Mouse (Mus musculus) testis, postnatal 14 days (tissue): Measurements from ENCODE around the gene Anapc11.
"Not testable (repeated sequence)": the region's sequence is repeated elsewhere in the genome, so short reads cannot be mapped to it uniquely, and the experiment has no call there.

ENCODE experiments used
- DNase-seq: peaks from one replicate; pipeline ENCODE4 v3.0.0; 2021; ENCODE audit warnings: low spot score

Gene Anapc11

GRCm38 (mm10) chr11:120598283-120598989 lies at the start of gene Anapc11, which contains the start of gene Alyref:
Gene Anapc11, plus strand, starts transcription at chr11:120598421.
Gene Alyref, minus strand, starts transcription at chr11:120598365.
- peak; percentile 93 for DNase-seq

GRCm38 (mm10) chr11:120548786-120549167 lies 49.4 kb upstream of the Anapc11 start:
- DNase-seq = no peak

GRCm38 (mm10) chr11:120549168-120549945 lies 48.9 kb upstream of the Anapc11 start, which contains the start of gene Mcrip1:
Gene Mcrip1, minus strand, starts transcription at chr11:120549727.
- DNase-seq = peak; percentile 91

- DNase-seq = no peak
These were observed 48.0 kb upstream of the Anapc11 start for GRCm38 (mm10) chr11:120549986-120550809.

- no peak for DNase-seq
These were observed 47.3 kb upstream of the Anapc11 start, which contains the start of gene Ppp1r27 for GRCm38 (mm10) chr11:120550810-120551440. Gene Ppp1r27, minus strand, starts transcription at chr11:120551132.

- no peak for DNase-seq
These were observed 45.5 kb upstream of the Anapc11 start for GRCm38 (mm10) chr11:120552736-120553135.

- DNase-seq = no peak
These were observed 43.4 kb upstream of the Anapc11 start for GRCm38 (mm10) chr11:120554834-120555233.

- DNase-seq = no peak
These were observed 43.0 kb upstream of the Anapc11 start for GRCm38 (mm10) chr11:120555260-120555659.

GRCm38 (mm10) chr11:120558843-120559242 lies 39.4 kb upstream of the Anapc11 start:
- DNase-seq = not testable (repeated sequence)

GRCm38 (mm10) chr11:120560952-120561728 lies 37.1 kb upstream of the Anapc11 start:
- no peak for DNase-seq

- DNase-seq = no peak
These were observed 35.3 kb upstream of the Anapc11 start for GRCm38 (mm10) chr11:120562949-120563348.

GRCm38 (mm10) chr11:120565114-120565513 lies 33.1 kb upstream of the Anapc11 start:
- no peak for DNase-seq

- DNase-seq = no peak
These were observed 29.9 kb upstream of the Anapc11 start for GRCm38 (mm10) chr11:120568324-120568723.

GRCm38 (mm10) chr11:120571122-120571521 lies 27.1 kb upstream of the Anapc11 start:
- no peak for DNase-seq

- no peak for DNase-seq
These were observed 26.3 kb upstream of the Anapc11 start for GRCm38 (mm10) chr11:120571754-120572416.

- no peak for DNase-seq
These were observed 25.8 kb upstream of the Anapc11 start for GRCm38 (mm10) chr11:120572417-120572751.

- peak; percentile 100 for DNase-seq
These were observed 25.3 kb upstream of the Anapc11 start, which contains the start of gene P4hb for GRCm38 (mm10) chr11:120572752-120573584. Gene P4hb, minus strand, starts transcription at chr11:120573253.

GRCm38 (mm10) chr11:120573585-120574277 lies 24.5 kb upstream of the Anapc11 start:
- DNase-seq = no peak

- DNase-seq = no peak
These were observed 24.0 kb upstream of the Anapc11 start for GRCm38 (mm10) chr11:120574278-120574600.
